17 mouse cellular contexts compared by ENCODE assay signal in genomic region chr1:170699553-170699952, GRCm38 (mm10). TPM values are rescaled to one million over a fixed set of nuclear protein-coding genes. Genes with fewer than 3 reads are reported as not detected.
DNase-seq lines count a peak whose midpoint lies in the region; ATAC-seq and TF ChIP-seq lines count a peak whose summit lies in the region.
"Had no signal": no experiment of that assay in that cellular context is flagged by ENCODE, and none has a peak within 500 bp of the region (broad histone marks: within the 10 kb centered on the region; RNA-seq: fewer than 3 reads in every experiment).

No protein-coding gene starts in this region.

- no peaks in the 10 kb centered on the region for H3K36me3 ChIP-seq in heart, postnatal 0 days (replicated peaks; ENCODE audit: control insufficient read depth, insufficient read depth, low read length)
- H3K36me3 ChIP-seq: G1E; heart, embryonic 13.5 days; lung, embryonic 15.5 days had no signal

- H3K9me3 ChIP-seq in heart, postnatal 0 days (replicated peaks; ENCODE audit: control insufficient read depth, low read length) = no peaks in the 10 kb centered on the region
- H3K9me3 ChIP-seq: G1E; heart, embryonic 13.5 days; lung, embryonic 15.5 days had no signal

- H3K4me1 ChIP-seq in heart, postnatal 0 days (ENCODE audit: control insufficient read depth, insufficient read depth) = peaks cover 8% of the 10 kb centered on the region

- no peak overlapping the region for H3K4me3 ChIP-seq in heart, postnatal 0 days (ENCODE audit: low read depth, low read length)
- H3K4me3 ChIP-seq: heart, embryonic 13.5 days; lung, embryonic 15.5 days had no signal

- 44% methylated on average over 9 of the region's 9 CpGs for WGBS in heart, postnatal 0 days

- DNase-seq in heart, adult 11 months = peak; percentile 93
- DNase-seq in heart, postnatal 36 days = no peak
- DNase-seq in lung, postnatal 10 days = peak; percentile 57
- DNase-seq in lung, postnatal 4 days = no peak
- DNase-seq in heart, postnatal 0 days (ENCODE audit: low spot score) = peak; percentile 51
- DNase-seq in right cerebral cortex, postnatal 10 days (ENCODE audit: low spot score in 2 of 2) = no peak
- no peak for DNase-seq in retina, embryonic 14.5 days (ENCODE audit: low spot score)
- DNase-seq: adrenal gland, postnatal 14 days; kidney, postnatal 14 days; thymus, postnatal 4 days had no signal

- H3K27ac ChIP-seq in heart, postnatal 0 days (ENCODE audit: low read depth) = peak overlapping the region; percentile 61
- H3K27ac ChIP-seq: heart, embryonic 13.5 days; hindbrain, embryonic 14.5 days; lung, embryonic 15.5 days had no signal

- no peak for TF ChIP-seq EP300 in heart, postnatal 0 days (IDR thresholded peaks at IDR 0.05; ENCODE audit: low read depth)

- H3K27me3 ChIP-seq in heart, postnatal 0 days (ENCODE audit: control insufficient read depth, insufficient read depth, low read length) = no peaks in the 10 kb centered on the region
- H3K27me3 ChIP-seq: heart, embryonic 13.5 days; lung, embryonic 15.5 days had no signal

- no peak overlapping the region for H3K4me2 ChIP-seq in heart, postnatal 0 days (ENCODE audit: low read depth, low read length)
- H3K4me2 ChIP-seq: heart, embryonic 13.5 days; hindbrain, embryonic 14.5 days; liver, embryonic 11.5 days; lung, embryonic 15.5 days; midbrain, embryonic 11.5 days had no signal

- intact Hi-C loops in heart, postnatal 36 days (cut with DNase I) = no loop called here

- no peak overlapping the region for H3K9ac ChIP-seq in heart, postnatal 0 days (replicated peaks; ENCODE audit: low read depth, low read length)
- H3K9ac ChIP-seq: heart, embryonic 13.5 days; hindbrain, embryonic 14.5 days; lung, embryonic 15.5 days had no signal

- no peak for TF ChIP-seq CTCF in heart, postnatal 0 days (IDR thresholded peaks at IDR 0.05; ENCODE audit: low read depth)

- peak; percentile 54 for ATAC-seq in heart, postnatal 0 days (ENCODE audit: insufficient read depth, low read depth)
- ATAC-seq: intestine, postnatal 0 days had no signal

RNA-seq across cellular contexts. Expression of gene Olfml2b, which starts 55.2 kb away (rescaled TPM):
- total RNA-seq in heart, postnatal 36 days (2021) = 10 to 100 TPM in 1 of 2 experiments, 1 to 10 TPM in 1; 6.7 to 12.0 TPM
- total RNA-seq in heart, postnatal 0 days (2014; rRNA removed; ENCODE audit: low replicate concordance) = 63.0 and 76.5 TPM in 2 replicates
- 19.3 and 26.3 TPM in 2 replicates for polyA plus RNA-seq in heart, postnatal 0 days (2015; fragmentation: Nextera tagmentation; extraction: Ambion mirVana)
- polyA plus RNA-seq: G1E had no signal

Comparison
In these comparisons a context has a peak if more than half of its experiments do, and no peak if none do; other contexts are left out.
1. DNase-seq: peak in heart, adult 11 months (single experiment), lung, postnatal 10 days (single experiment) and heart, postnatal 0 days (single experiment); none in heart, postnatal 36 days (0 of 2), lung, postnatal 4 days (0 of 2), right cerebral cortex, postnatal 10 days (0 of 2) and retina, embryonic 14.5 days (single experiment).